Mouse (Mus musculus): ENCODE measurements around the gene Hist2h2aa1.
"Not testable (repeated sequence)": the region's sequence is repeated elsewhere in the genome, so short reads cannot be mapped to it uniquely, and the experiment has no call there.

Hist2h2aa1 gene

DNA sequence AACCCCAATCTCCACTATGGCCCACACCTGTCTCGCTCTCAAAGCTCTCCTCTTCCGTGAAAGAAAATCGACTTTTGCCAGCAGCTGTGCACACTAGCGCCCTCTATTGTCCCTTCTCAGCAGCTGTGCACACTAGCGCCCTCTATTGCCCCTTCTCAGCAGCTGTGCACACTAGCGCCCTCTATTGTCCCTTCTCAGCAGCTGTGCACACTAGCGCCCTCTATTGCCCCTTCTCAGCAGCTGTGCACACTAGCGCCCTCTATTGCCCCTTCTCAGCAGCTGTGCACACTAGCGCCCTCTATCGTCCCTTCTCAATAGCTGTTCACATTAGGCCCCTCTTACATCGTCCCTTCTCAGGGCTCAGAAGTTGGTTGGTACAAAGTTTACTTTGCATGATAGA, 42.0 kb downstream of the Hist2h2aa1 start:
- DNase-seq = not testable (repeated sequence)

DNA sequence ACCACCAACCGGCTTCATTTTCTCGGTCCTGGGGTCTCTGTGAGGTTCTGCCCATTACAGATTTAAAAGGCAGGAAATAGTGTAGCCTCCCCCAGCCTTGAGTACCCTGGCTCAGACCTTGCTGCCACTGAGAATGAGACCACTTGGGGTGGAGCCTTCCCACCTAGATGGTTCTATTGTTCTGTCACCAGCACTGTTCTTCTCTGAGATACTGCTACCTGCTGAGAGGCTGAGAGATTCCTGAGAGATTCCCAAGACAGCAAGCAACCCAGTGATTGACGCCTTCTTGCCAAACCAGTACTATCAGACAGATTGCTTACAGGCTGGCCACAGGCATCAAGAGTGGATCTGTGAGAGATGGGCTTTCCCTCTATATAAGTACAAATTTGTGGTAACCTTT, 43.9 kb downstream of the Hist2h2aa1 start:
- no peak for DNase-seq

DNA sequence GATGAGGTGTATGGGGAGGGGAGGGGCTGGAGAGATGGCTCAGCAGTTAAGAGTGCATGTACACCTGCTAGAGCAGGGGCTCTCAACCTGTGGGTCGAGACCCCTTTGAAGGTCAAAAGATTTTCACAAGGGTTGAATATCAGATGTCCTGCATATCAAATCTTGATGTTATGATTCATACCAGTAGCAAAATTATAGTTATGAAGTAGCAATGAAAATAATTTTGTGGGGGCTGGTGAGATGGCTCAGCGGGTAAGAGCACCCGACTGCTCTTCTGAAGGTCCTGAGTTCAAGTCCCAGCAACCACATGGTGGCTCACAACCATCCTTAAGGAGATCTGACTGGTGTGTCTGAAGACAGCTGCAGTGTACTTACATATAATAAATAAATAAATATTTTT, 45.4 kb downstream of the Hist2h2aa1 start:
- not testable (repeated sequence) for DNase-seq

GRCm38 (mm10) chr3:96292641-96293040, 47.3 kb downstream of the Hist2h2aa1 start:
- no peak for DNase-seq

DNA sequence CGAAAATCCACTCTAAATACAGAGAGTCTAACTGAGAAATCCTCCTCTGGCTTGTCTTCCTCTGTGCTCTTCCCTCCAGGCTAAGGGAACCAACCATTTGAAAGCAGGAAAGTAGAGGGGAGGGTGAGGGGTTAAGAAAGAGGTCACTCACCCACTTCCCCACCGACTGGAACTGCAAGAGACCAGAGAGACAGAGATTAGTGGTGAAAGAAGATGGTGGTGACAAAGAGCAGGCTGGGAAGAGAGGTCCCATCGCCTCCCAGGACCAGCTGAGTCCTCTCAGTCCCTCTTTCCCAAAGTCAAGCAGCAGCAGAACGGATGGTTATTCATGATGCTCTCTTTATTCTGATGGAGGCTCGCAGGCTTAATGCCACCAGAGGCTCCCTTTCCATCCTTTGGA, 48.1 kb downstream of the Hist2h2aa1 start:
- DNase-seq = no peak

GRCm38 (mm10) chr3:96293787-96294186, 48.5 kb downstream of the Hist2h2aa1 start, which contains the start of gene Fcgr1:
Fcgr1 (minus strand) TSS chr3:96293969.
- DNase-seq = no peak
